Mouse (Mus musculus): ENCODE measurements around the gene Stk36. TPM values are rescaled to one million over a fixed set of nuclear protein-coding genes. Genes with fewer than 3 reads are reported as not detected.

Stk36 gene
- polyA plus RNA-seq, 1 experiment from 2014 or later, result 14.5 TPM

Small RNA genes within 50 kb of the gene (microRNA-seq; reads per million reads assigned to microRNA genes)
- not detected for gene Gm25035 (ENCODE audit: borderline number of aligned reads)

Other genes with a start within 250 kb of the Stk36 start
- gene Catip, start 239.3 kb upstream of the Stk36 start, polyA plus RNA-seq (2014; fragmentation: Nextera tagmentation; extraction: Ambion mirVana), result 0.22 and 0.36 TPM in 2 replicates
- gene Slc11a1, start 226.2 kb upstream of the Stk36 start, polyA plus RNA-seq (2014; fragmentation: Nextera tagmentation; extraction: Ambion mirVana), result 2.4 and 4.9 TPM in 2 replicates
- 60.0 and 66.2 TPM in 2 replicates for gene Ctdsp1, start 209.9 kb upstream of the Stk36 start, polyA plus RNA-seq (2014; fragmentation: Nextera tagmentation; extraction: Ambion mirVana)
- 0.07 and 0.11 TPM in 2 replicates for gene Vil1, start 192.1 kb upstream of the Stk36 start, polyA plus RNA-seq (2014; fragmentation: Nextera tagmentation; extraction: Ambion mirVana)
- 106 and 112 TPM in 2 replicates for gene Cnot9, start 95.4 kb upstream of the Stk36 start, polyA plus RNA-seq (2014; fragmentation: Nextera tagmentation; extraction: Ambion mirVana)
- 0.33 and 0.42 TPM in 2 replicates for gene Plcd4, start 58.6 kb upstream of the Stk36 start, polyA plus RNA-seq (2014; fragmentation: Nextera tagmentation; extraction: Ambion mirVana)
- gene Usp37, start 57.2 kb upstream of the Stk36 start, polyA plus RNA-seq (2014; fragmentation: Nextera tagmentation; extraction: Ambion mirVana), result 45.7 and 46.5 TPM in 2 replicates
- 7.1 and 7.8 TPM in 2 replicates for gene Zfp142, start 13.2 kb upstream of the Stk36 start, polyA plus RNA-seq (2014; fragmentation: Nextera tagmentation; extraction: Ambion mirVana)
- gene Bcs1l, start 13.2 kb upstream of the Stk36 start, polyA plus RNA-seq (2014; fragmentation: Nextera tagmentation; extraction: Ambion mirVana), result 13.7 and 18.4 TPM in 2 replicates
- gene Rnf25, start within 50 bp of the Stk36 start, polyA plus RNA-seq (2014; fragmentation: Nextera tagmentation; extraction: Ambion mirVana), result 9.4 TPM in 2 replicates
- 29.6 and 37.1 TPM in 2 replicates for gene Ttll4, start 60.3 kb downstream of the Stk36 start, polyA plus RNA-seq (2014; fragmentation: Nextera tagmentation; extraction: Ambion mirVana)
- gene Cyp27a1, start 112.1 kb downstream of the Stk36 start, polyA plus RNA-seq (2014; fragmentation: Nextera tagmentation; extraction: Ambion mirVana), result 11.1 and 12.3 TPM in 2 replicates
- gene Prkag3, start 147.8 kb downstream of the Stk36 start, polyA plus RNA-seq (2014; fragmentation: Nextera tagmentation; extraction: Ambion mirVana), result not detected in 2 replicates
- 15.5 and 19.1 TPM in 2 replicates for gene Wnt6, start 170.4 kb downstream of the Stk36 start, polyA plus RNA-seq (2014; fragmentation: Nextera tagmentation; extraction: Ambion mirVana)
- 1.5 and 1.6 TPM in 2 replicates for gene Wnt10a, start 190.1 kb downstream of the Stk36 start, polyA plus RNA-seq (2014; fragmentation: Nextera tagmentation; extraction: Ambion mirVana)